Mouse (Mus musculus) heart, embryonic 13.5 days (tissue): Measurements from ENCODE around the gene Cd99l2. TPM values are rescaled to one million over a fixed set of nuclear protein-coding genes. Genes with fewer than 3 reads are reported as not detected.

Experiments
- microRNA-seq: library from miRNA; unstranded; fragments of <30 nt; microRNA quantifications from one replicate; pipeline ENCODE4, GENCODE M21; 2016
- polyA plus RNA-seq: library from polyadenylated mRNA; unstranded; fragments of >200 nt; fragmentation: Nextera tagmentation; extraction: Ambion mirVana; gene quantifications from 2 replicates; pipeline ENCODE4 v1.2.1, GENCODE M21; 2015

The Cd99l2 gene
- polyA plus RNA-seq, 1 experiment from 2014 or later: 30.6 TPM

Small RNA genes lying within 50 kb of the gene (microRNA-seq; reads per million reads assigned to microRNA genes)
- gene Gm23945: not detected

Other genes starting within 250 kb of the Cd99l2 start
- 8.2 and 9.8 TPM in 2 replicates for gene Mtmr1, start 128.1 kb downstream of the Cd99l2 start, polyA plus RNA-seq
- gene Hmgb3, start 63.1 kb upstream of the Cd99l2 start, polyA plus RNA-seq: 169 and 192 TPM in 2 replicates
- gene Gpr50, start 170.8 kb upstream of the Cd99l2 start, polyA plus RNA-seq: 1.1 and 1.5 TPM in 2 replicates